Mouse (Mus musculus): ENCODE measurements around the gene Spdye4c.
A peak's percentile ranks its signal among the peaks of the same experiment; 100 is the strongest.

DNA sequence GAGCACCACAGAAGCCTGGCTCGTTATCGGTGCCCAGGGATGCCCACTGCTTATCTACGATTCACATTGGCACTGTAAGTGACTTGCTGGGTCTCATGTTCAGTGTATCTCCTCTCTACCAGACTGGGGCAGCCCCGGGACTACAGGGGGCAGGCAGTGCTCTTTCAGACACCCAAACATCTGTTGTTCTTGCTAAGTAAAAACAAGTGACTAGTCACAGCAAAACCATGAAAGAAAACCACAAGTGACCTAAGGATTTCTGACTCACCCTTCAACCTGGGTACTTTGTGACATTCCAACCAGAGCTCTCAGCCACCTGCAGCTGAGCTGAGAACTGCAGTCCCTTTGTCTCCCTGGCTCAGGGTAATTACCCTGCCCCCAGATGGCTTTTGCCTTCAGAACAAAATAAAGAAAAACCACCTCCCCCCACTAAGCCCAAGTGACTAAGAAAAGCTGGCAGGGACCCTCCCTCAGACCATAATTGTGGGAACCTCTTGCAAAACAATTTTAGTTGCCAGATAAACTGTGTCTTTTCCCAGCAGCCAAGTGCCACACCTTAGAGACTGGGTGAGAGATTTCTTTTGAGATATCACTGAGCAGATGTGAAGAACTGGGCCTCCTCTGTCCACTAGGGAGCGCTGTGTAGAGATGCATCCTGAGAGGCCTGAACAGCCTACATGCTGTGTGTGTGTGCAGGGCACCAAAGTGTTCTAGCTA, 46.4 kb upstream of the Spdye4c start:
- TF ChIP-seq CTCF (IDR thresholded peaks at IDR 0.05; ENCODE audit: low read depth, low read length) (peak; percentile 25; the same call in 1 of the 2 replicates), GATA1 (IDR thresholded peaks at IDR 0.05; ENCODE audit: borderline replicate concordance, low read length) (no peak), TAL1 (conservative IDR thresholded peaks at IDR 0.05; ENCODE audit: low read depth, low read length) (no peak), POLR2AphosphoS5 (IDR thresholded peaks at IDR 0.05; ENCODE audit: insufficient replicate concordance, low read depth, low read length) (no peak)

Data from G1E (cell line).